ENCODE assay signal across 9 mouse cellular contexts in genomic region chr6:128992753-128993152, GRCm38 (mm10). TPM values are rescaled to one million over a fixed set of nuclear protein-coding genes. Genes with fewer than 3 reads are reported as not detected.
DNase-seq lines count a peak whose midpoint lies in the region; ATAC-seq and TF ChIP-seq lines count a peak whose summit lies in the region.
"Had no signal": no experiment of that assay in that cellular context is flagged by ENCODE, and none has a peak within 500 bp of the region (broad histone marks: within the 10 kb centered on the region; RNA-seq: fewer than 3 reads in every experiment).

No protein-coding gene starts in this region.

- peaks cover 8% of the 10 kb centered on the region; the same call in 1 of the 2 replicates for H3K4me1 ChIP-seq in spleen, adult 2 months (ENCODE audit: control insufficient read depth, insufficient read depth, insufficient read length)
- peaks cover 9% of the 10 kb centered on the region for H3K4me1 ChIP-seq in forebrain, embryonic 12.5 days
- 0 out of 2 replicates have a peak, but pooled peaks cover 4% of the 10 kb centered on the region for H3K4me1 ChIP-seq in stomach, embryonic 15.5 days

- peak overlapping the region; percentile 25 for H3K4me2 ChIP-seq in forebrain, embryonic 12.5 days
- H3K4me2 ChIP-seq in stomach, embryonic 15.5 days, result no peak overlapping the region

- H3K27me3 ChIP-seq in spleen, adult 2 months (ENCODE audit: control insufficient read depth, insufficient read depth, low read length), result no peaks in the 10 kb centered on the region
- H3K27me3 ChIP-seq in forebrain, embryonic 12.5 days, result peaks cover 27% of the 10 kb centered on the region
- no peaks in the 10 kb centered on the region for H3K27me3 ChIP-seq in stomach, embryonic 15.5 days (replicated peaks)

- DNase-seq in spleen, adult 2 months (ENCODE audit: low read depth in 1 of 2, low spot score in 2 of 2), result no peak
- DNase-seq in spleen, postnatal 10 days (ENCODE audit: low spot score in 2 of 2), result no peak
- DNase-seq in lung, postnatal 36 days, result peak; percentile 44
- no peak for DNase-seq in layer of hippocampus, adult 18-20 months (ENCODE audit: low spot score in 2 of 2)
- no peak for DNase-seq in right cerebral cortex, postnatal 36 days (ENCODE audit: low spot score in 2 of 2)
- DNase-seq in testis, postnatal 10 days (ENCODE audit: low spot score), result no peak

- H3K9me3 ChIP-seq in forebrain, embryonic 12.5 days, result no peaks in the 10 kb centered on the region
- no peaks in the 10 kb centered on the region for H3K9me3 ChIP-seq in stomach, embryonic 15.5 days

- peak overlapping the region; percentile 56 for H3K27ac ChIP-seq in spleen, adult 2 months (ENCODE audit: insufficient read depth, low read length)
- peak overlapping the region; percentile 56; the same call in 1 of the 2 replicates for H3K27ac ChIP-seq in forebrain, embryonic 12.5 days
- peak overlapping the region; percentile 71 for H3K27ac ChIP-seq in stomach, embryonic 15.5 days

- no peak overlapping the region for H3K9ac ChIP-seq in forebrain, embryonic 12.5 days
- no peak overlapping the region for H3K9ac ChIP-seq in stomach, embryonic 15.5 days

- TF ChIP-seq CTCF in spleen, adult 2 months (IDR thresholded peaks at IDR 0.05; ENCODE audit: extremely low read depth, insufficient read depth, insufficient read length, insufficient replicate concordance), result no peak

- TF ChIP-seq POLR2A in spleen, adult 2 months (IDR thresholded peaks at IDR 0.05; ENCODE audit: low read depth, low read length), result no peak

- peak; percentile 85 for ATAC-seq in forebrain, embryonic 12.5 days (ENCODE audit: low FRiP score)
- ATAC-seq in stomach, embryonic 15.5 days (ENCODE audit: insufficient read depth, low FRiP score, low read depth), result peak; percentile 59; the same call in 1 of the 2 replicates

- WGBS in spleen, adult 2 months, result 36% methylated on average over 3 of the region's 3 CpGs
- WGBS in forebrain, embryonic 12.5 days, result 13% methylated on average over 3 of the region's 3 CpGs
- 69% methylated on average over 3 of the region's 3 CpGs for WGBS in stomach, embryonic 15.5 days

- no peaks in the 10 kb centered on the region for H3K36me3 ChIP-seq in spleen, adult 2 months (ENCODE audit: control insufficient read depth, insufficient read depth, low read length)
- H3K36me3 ChIP-seq in forebrain, embryonic 12.5 days (replicated peaks), result no peaks in the 10 kb centered on the region
- no peaks in the 10 kb centered on the region for H3K36me3 ChIP-seq in stomach, embryonic 15.5 days

- H3K4me3 ChIP-seq in spleen, adult 2 months (ENCODE audit: extremely low read depth, insufficient read depth, insufficient read length), result peak overlapping the region; percentile 6; the same call in 1 of the 2 replicates
- H3K4me3 ChIP-seq in forebrain, embryonic 12.5 days (replicated peaks), result no peak overlapping the region
- no peak overlapping the region for H3K4me3 ChIP-seq in stomach, embryonic 15.5 days (replicated peaks)

RNA-seq across cellular contexts. Expression of gene Klrb1f, which starts 52.9 kb away (rescaled TPM):
- polyA plus RNA-seq in spleen, adult 2 months (2012; rRNA removed), result 1.6 and 1.8 TPM in 2 replicates
- polyA plus RNA-seq in forebrain, embryonic 12.5 days (2016; fragmentation: Nextera tagmentation; extraction: Ambion mirVana), result not detected in 2 replicates
- 0.32 TPM in 2 replicates for polyA plus RNA-seq in stomach, embryonic 15.5 days (2015; fragmentation: Nextera tagmentation; extraction: Ambion mirVana)
- not detected for total RNA-seq in layer of hippocampus, adult 18-20 months (2021)

RNA-seq across cellular contexts. Expression of gene Clec2g, which starts 58.6 kb away (rescaled TPM):
- polyA plus RNA-seq in spleen, adult 2 months (2012; rRNA removed), result 0.35 TPM in 1 of 2 replicates, not detected in the other
- polyA plus RNA-seq in forebrain, embryonic 12.5 days (2016; fragmentation: Nextera tagmentation; extraction: Ambion mirVana), result not detected in 2 replicates
- polyA plus RNA-seq in stomach, embryonic 15.5 days (2015; fragmentation: Nextera tagmentation; extraction: Ambion mirVana), result 0.08 and 0.33 TPM in 2 replicates
- under 1 TPM in 1 of 2 experiments, not detected in 1; 0.63 TPM for total RNA-seq in layer of hippocampus, adult 18-20 months (2021)
- polyA plus RNA-seq: heart, postnatal 0 days had no signal
